Mouse (Mus musculus) gastrocnemius, adult 8-10 months (tissue): ENCODE results near the gene Haus5. TPM values are rescaled to one million over a fixed set of nuclear protein-coding genes. Genes with fewer than 3 reads are reported as not detected.

ENCODE experiments used
- DNase-seq, 2 experiments: peaks; one replicate each; pipeline ENCODE4 v3.0.0; 2022; ENCODE audit warnings: low spot score in 2 of 2
- total RNA-seq, 4 experiments: library from RNA; stranded (reverse); gene quantifications; 2 replicates each; pipeline ENCODE4 v1.2.4; 2022

Haus5 gene
- 1 to 10 TPM; 2.0 to 4.3 (median 4.0) TPM for total RNA-seq

GRCm38 (mm10) chr7:30664529-30665200 is at the start of gene Haus5:
Haus5 (minus strand) TSS chr7:30664994.
- DNase-seq, result peak; percentile 73 to 78

GRCm38 (mm10) chr7:30711942-30712341 is 47.1 kb upstream of the Haus5 start, which contains the start of gene Atp4a:
Atp4a (plus strand) TSS chr7:30712209.
- DNase-seq, result no peak

- DNase-seq, result no peak
These were observed 42.6 kb upstream of the Haus5 start for GRCm38 (mm10) chr7:30707441-30707840.

GRCm38 (mm10) chr7:30706214-30706882 is 41.6 kb upstream of the Haus5 start:
- no peak for DNase-seq

- no peak for DNase-seq
These were observed 33.8 kb upstream of the Haus5 start, which contains the start of gene 2200002J24Rik for GRCm38 (mm10) chr7:30698589-30698988. 2200002J24Rik (plus strand) TSS chr7:30698926.

- no peak for DNase-seq
These were observed 33.3 kb upstream of the Haus5 start for GRCm38 (mm10) chr7:30698101-30698500.

GRCm38 (mm10) chr7:30688325-30688724 is 23.5 kb upstream of the Haus5 start:
- DNase-seq, result no peak

- no peak for DNase-seq
These were observed 18.6 kb upstream of the Haus5 start for GRCm38 (mm10) chr7:30683425-30683824.

GRCm38 (mm10) chr7:30681897-30682296 is 17.1 kb upstream of the Haus5 start:
- peak; percentile 49 to 65 for DNase-seq

- DNase-seq, result peak; percentile 20 to 27
These were observed 13.6 kb upstream of the Haus5 start for GRCm38 (mm10) chr7:30678263-30678975.

- no peak for DNase-seq
These were observed 6.7 kb upstream of the Haus5 start, which contains the start of gene Pmis2 for GRCm38 (mm10) chr7:30671480-30671879. Pmis2 (minus strand) TSS chr7:30671605.

GRCm38 (mm10) chr7:30669229-30669628 is 4.4 kb upstream of the Haus5 start:
- no peak for DNase-seq

- DNase-seq, result no peak
These were observed 527 bp upstream of the Haus5 start for GRCm38 (mm10) chr7:30665321-30665720.

- peak; percentile 98 for DNase-seq
These were observed 14.9 kb downstream of the Haus5 start, which contains the start of gene Rbm42 for GRCm38 (mm10) chr7:30649591-30650540. Rbm42 (minus strand) TSS chr7:30650317.

- DNase-seq, result no peak
These were observed 25.7 kb downstream of the Haus5 start for GRCm38 (mm10) chr7:30639083-30639482.

- DNase-seq, result no peak
These were observed 28.4 kb downstream of the Haus5 start for GRCm38 (mm10) chr7:30636395-30636794.

- no peak for DNase-seq
These were observed 29.0 kb downstream of the Haus5 start, which contains the start of gene Etv2 for GRCm38 (mm10) chr7:30635752-30636151. Etv2 (minus strand) TSS chr7:30635852.

- peak; percentile 9 to 10 for DNase-seq
These were observed 30.2 kb downstream of the Haus5 start for GRCm38 (mm10) chr7:30634621-30635020.

- no peak for DNase-seq
These were observed 30.9 kb downstream of the Haus5 start for GRCm38 (mm10) chr7:30633762-30634412.

- no peak for DNase-seq
These were observed 35.8 kb downstream of the Haus5 start for GRCm38 (mm10) chr7:30629013-30629412.
